Mouse (Mus musculus): ENCODE measurements at regions not wholly inside any gene's neighbourhood (a gene's known extent, or its start where the extent isn't known, plus 50 kb on each side); places are given as distances from the start of the nearest gene placed in this dataset.

- DNase-seq: no peak
Observed at GRCm38 (mm10) chr3:102574320-102574719, 104.6 kb downstream of the Ngf start.

GRCm38 (mm10) chr3:102576896-102577295 is 107.2 kb downstream of the Ngf start:
- DNase-seq: no peak

GRCm38 (mm10) chr3:102581830-102582229 is 112.1 kb downstream of the Ngf start:
- no peak for DNase-seq

DNA sequence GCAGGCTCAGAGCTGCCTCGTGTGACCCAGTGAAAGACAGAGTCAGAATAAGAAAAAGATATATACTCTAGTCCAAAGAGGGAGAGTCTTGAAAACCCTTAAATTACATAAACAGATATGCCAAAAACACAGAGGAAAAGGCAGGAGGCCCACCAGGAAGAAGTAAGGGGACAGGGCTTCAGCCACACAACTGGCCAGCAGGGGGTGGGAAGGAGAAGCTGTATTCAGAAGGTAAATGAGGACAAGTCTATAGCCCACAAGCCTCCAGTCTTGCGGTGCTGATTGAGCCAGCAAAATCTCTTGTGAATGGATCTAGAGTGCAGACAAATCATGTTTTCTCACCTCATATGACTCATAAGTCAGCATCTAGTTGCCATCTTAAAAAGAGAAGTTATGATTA is 115.4 kb downstream of the Ngf start:
- no peak for DNase-seq

DNA sequence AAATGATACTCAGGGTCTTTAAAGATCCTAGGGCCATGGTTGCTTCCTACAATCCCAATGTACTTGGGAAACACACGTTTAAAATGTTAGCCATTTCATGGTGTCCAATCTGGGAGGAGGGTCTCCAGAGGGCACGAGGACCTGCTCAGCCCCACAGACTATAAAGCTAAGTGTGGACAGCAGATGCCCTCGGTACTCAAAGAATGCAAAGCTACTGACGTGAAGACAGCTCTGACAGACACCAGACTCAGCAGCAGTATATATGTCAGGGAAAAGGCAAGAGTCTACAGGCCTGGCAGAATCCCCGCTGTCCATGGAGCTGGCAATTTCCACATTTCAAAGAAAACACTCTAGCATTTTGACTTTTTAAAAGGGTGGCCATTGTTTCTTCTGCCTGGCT is 116.5 kb downstream of the Ngf start:
- no peak for DNase-seq

DNA sequence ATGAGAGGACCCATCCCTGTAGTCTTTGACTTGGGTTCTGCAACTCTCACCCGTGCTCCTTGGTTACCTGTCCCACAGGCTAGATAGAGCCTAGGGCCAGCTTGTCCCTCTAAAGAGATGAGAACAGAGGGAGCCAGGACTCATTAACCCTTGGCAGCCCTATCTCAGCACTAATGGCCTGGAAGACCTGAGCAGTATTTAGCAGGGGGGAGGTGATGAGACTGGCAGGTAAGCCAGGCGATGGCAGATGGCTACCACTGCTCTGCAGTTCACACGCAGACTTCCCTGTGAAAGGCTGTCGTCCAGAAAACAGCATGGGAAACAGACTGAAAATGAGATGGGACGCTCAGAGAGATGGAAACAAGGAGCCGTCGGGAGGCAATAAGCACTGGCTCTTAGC is 122.3 kb downstream of the Ngf start:
- DNase-seq: no peak

DNA sequence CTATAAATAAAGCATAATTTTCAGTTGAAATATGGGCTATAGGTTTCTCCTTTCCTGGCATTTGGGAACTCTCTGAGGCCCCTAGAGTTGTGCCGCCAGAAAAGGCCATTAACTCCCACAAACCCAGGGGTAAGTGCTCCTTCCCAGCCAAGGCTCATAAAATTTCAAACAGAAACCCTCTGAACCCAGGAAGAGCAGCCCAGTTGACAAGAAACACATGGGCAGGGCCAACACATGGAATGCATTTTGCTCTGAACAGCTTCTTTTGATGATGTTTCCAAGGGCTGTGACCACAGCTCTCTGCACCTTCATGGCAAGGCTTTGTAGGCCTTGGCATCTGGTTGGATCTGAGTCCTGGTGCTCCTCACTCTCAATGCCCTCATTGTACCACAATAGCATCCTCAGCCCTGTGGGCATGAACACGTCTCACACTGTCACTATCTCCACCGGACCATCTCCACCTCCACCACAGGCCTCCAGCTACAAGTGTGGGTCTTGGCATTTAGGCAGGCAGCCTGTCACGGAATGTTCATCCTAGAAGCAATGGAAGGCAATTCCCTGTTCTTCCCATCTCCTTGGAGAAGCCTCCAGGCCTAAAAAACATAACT is 127.3 kb downstream of the Ngf start:
- no peak for DNase-seq

GRCm38 (mm10) chr3:102599061-102599460 is 129.3 kb downstream of the Ngf start:
- no peak for DNase-seq

DNA sequence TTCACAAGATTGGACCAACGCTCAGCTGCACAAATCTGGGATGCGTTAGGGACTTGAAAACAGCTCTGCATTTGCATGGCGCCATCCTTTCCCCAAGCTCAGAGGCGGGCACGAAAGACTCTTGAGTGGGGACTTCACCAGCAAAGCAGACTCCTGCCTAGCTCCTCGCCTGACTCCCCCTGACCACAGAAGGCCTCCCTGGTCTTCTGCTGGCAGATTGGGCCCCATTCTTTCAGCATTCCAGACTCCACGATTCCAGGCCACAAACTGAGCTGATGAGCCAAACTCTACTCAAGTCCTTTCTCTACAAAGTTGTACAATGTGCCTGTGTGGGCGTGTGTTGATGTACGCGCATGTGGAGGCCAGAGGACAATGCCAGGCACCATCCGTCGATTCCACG is 131.6 kb upstream of the Tspan2 start:
- DNase-seq: no peak

- DNase-seq: no peak
Observed at GRCm38 (mm10) chr3:102605284-102605683, 129.0 kb upstream of the Tspan2 start.

DNA sequence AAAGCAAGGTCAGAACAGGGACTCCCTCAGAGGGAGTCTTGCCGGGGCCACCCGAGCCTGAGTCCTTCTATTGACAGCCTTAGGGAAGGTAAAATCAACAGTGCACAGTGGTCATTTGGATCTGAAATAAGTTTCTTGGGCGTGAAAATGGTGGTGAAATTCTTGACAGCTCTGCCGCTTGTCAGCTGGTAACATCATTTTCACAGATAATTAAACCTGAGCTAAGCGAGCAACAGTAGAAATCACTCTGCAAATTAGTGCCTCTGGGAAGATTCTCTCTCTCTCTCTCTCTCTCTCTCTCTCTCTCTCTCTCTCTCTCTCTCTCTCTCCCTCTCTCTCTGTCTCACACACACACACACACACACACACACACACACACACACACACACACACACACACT is 123.4 kb upstream of the Tspan2 start:
- DNase-seq: no peak

DNA sequence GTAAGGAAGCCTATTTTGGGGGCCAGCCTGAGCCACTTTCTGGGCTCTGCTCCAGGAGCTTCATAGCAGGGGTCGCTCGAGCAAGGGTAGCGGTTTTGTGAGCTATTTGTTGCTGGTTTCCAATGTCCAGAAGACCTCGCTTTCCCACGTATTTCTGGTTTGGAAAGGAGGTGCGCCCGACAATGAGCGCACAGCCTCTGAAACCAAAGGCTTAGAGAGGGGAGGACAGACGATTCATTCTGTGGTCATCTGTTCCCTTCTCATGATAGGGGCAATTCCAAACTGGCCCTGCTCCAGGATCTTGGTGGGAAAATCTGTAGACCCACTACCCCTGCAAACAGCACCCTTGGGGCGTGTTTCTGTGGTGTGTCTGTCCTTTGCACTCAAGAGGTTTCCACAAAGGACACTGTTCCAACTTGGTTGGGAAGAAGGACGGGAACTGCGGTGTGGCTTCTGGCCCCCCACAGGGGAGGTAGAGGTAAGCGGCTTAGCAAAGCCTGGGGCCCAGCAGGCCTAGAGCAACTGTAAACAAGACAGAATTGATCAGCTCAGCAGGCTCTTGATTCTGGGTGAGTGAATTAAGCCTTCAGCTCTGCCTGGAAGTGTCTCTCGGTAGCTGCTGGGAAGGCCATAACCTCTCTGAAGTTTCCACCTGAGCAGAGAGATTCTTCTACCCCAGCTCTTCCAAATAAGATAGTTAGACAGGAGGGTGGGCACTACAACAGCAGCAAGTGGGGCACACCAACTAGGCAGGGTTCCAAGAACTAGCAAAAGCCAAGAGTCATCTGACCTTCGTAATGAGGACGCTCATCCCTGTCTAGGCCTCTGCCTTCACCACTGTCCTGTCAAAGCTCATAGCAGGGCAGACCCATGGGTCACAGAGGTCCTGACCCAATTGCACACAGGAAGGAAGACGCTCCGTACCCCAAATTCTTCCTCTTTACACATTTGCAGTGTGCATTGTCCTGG is 122.6 kb upstream of the Tspan2 start:
- no peak for DNase-seq

DNA sequence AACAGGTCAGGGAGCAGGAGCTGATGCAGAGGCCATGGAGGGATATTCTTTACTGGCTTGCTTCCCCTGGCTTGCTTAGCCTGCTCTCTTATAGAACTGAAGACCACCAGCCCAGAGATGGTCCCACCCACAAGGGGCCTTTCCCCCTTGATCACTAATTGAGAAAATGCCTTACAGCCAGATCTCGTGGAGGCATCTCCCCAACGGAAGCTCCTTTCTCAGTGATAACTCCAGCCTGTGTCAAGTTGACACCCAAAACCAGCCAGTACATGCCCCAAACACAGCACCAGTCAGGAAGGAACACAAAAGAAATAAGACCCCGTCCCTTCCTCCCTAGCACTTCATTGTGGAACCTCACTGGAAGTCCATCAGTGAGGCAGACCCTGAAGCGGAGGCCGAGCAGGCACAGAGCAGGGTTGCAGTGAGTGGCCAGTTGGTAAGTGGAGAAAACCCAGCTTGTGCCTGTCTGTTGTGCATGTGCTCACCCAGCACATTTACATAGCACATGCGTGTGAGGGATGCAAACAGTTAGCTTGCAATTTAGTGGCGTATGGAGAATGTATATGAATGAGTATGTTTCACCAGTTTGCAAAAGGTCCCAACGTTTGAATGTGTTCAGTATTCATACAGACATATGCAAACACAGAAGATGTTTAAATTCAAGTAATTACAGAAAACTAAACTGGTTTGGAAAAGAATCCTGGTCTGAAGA is 114.5 kb upstream of the Tspan2 start:
- DNase-seq: no peak

GRCm38 (mm10) chr3:102636076-102636475 is 98.3 kb upstream of the Tspan2 start:
- DNase-seq: no peak

GRCm38 (mm10) chr3:102636674-102637073 is 97.7 kb upstream of the Tspan2 start:
- no peak for DNase-seq

DNA sequence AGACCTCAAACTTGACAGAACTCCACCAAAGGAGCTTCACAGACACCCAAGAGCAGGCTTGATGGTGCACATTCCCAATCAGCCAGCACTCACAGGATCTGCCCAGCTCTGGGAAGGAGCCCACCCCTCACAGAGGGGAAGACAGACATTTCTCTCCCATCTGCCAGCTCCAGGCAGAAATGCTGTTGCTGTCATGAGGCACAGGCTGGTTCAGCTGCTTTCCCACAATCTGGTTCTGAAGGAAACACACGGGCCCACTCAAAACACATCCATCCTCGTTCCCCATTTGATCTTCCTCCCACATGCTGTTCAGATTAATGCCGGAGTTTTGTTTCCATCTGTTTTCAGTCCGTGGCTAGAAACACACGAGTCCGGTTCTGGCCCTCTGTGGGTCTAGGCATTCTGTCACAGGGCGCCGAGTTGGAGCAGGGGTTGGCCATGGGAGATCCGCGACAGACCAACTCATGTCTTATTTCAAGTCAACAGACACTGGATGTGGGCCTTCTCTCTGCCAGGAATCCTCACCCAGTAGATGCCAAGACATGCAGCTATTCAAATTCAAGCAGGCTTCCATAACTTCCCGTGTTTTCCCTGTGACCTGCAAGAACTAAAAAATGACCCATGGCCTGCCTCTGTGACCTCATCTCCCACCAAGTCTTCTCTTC is 89.9 kb upstream of the Tspan2 start:
- DNase-seq: no peak

DNA sequence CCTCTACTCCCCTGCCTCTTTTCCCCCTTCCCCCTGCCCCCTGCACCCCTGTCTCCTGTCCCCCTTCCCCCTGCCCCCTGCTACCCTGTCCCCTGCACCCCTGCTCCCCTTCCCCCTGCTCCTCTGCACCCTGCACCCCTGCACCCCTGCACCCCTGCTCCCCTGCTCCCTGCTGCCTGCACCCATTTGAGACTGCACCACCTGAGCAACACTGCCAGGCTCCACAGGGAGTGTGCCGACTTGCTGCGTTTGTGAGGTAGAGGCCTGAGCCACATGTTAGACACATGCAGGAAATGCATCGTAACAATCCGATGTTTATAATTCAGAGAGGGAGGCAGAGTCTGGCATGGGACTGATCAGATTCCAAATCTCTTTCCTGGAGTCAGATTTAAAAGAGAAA is 85.9 kb upstream of the Tspan2 start:
- DNase-seq: no peak

- no peak for DNase-seq
Observed at GRCm38 (mm10) chr3:102654962-102655361, 79.4 kb upstream of the Tspan2 start.

DNA sequence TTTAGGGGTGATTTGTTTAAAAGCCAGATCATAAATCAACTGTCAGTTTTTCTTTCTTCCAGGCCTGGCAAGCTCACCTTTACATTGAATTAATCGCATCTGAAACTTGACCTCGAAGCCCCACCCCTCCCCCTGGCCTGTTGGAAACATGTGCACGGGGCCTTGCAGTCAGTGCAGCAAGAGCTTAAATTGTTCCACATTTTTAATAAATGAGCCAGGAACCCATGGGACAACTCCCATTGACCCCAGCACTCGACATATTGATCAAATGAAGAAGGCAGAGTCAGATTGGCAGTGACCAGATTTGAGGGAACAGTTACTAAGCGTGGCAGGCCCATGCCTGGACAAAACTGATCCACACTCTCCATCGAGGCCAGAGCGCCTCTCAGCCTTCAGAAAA is 77.2 kb upstream of the Tspan2 start:
- DNase-seq: no peak

DNA sequence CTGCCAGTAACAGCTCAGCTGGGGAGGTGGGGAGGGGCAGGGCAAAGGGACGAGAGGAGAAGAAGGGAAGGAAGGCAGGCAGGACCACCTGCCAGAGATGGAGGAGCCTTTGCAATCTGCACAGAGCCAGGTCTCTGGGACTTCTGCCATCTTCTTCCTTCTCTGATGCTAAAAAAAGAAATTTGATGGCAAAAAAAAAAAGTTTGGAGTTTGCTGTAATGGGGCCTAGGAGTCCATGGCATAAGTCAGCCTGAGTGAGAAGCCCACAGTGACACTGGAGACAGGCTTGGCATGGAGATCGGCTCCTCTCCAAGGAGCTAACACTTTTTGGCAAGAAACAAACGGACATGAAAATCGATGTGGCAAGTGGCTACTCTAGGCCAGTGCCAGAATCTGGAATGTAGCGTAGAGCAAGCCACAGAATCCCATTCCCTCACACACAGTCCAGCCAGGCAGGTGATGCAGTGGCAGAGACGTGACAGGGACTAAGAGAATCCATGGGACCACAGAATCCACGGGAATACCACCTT is 76.7 kb upstream of the Tspan2 start:
- DNase-seq: no peak

GRCm38 (mm10) chr3:102659352-102659751 is 75.0 kb upstream of the Tspan2 start:
- DNase-seq: no peak

DNA sequence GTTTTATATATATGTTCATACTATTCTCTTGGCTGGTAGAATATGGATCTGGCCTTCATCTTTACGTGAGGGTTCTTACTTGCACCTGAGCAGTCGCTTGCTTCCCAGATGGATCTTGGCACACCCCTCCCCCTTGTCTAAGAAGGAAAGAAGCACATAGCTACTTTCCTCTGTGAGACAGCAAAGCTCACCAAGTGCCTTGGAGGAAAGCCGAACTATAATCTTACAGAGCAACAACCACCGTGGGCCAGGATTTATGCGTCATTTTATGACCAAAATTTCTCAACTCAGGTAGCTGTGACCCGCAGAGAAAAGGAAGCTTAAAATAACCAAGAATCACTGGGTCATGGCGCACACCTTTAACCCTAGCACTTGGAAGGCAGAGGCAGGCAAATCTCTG is 73.0 kb upstream of the Tspan2 start:
- DNase-seq: no peak

- no peak for DNase-seq
Observed at GRCm38 (mm10) chr3:102663711-102664110, 70.6 kb upstream of the Tspan2 start.

Measured in cerebellum, adult 11-12 months (tissue).